Mouse (Mus musculus): ENCODE data around the gene Tmem132b. TPM values are rescaled to one million over a fixed set of nuclear protein-coding genes. Genes with fewer than 3 reads are reported as not detected.

Tmem132b gene
- polyA plus RNA-seq, 1 experiment = 0.06 TPM

DNA sequence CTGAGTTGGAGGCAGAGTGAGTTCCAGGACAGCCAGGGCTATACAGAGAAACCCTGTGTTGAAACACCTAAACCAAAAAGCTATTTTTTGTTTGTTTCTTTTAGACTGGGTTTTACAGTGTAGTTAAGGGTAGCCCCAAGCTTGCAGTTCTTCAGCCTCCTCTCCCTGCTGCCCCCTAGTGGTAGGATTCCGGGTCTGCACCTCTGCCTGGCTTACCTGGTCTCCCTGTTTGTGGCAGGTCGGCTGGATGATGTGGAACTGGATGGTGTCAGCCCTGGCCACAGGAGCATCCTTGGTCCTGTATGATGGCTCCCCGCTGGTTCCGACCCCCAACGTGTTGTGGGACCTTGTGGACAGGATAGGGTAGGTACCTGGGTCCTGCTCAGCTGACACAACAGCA lies 22.0 kb upstream of the Tmem132b start:
- peaks cover 72% of the 10 kb centered on the region for H3K36me3 ChIP-seq (ENCODE audit: control insufficient read depth, insufficient read depth, low read length)
- no peaks in the 10 kb centered on the region for H3K4me1 ChIP-seq (ENCODE audit: control insufficient read depth, insufficient read depth, insufficient read length, low read length)
- 54% methylated on average over 5 of the region's 5 CpGs for WGBS
- TF ChIP-seq POLR2A (IDR thresholded peaks at IDR 0.05; ENCODE audit: low read depth, low read length) (no peak), CTCF (IDR thresholded peaks at IDR 0.05; ENCODE audit: extremely low read depth, insufficient read length, insufficient replicate concordance, low read depth, low read length) (peak; percentile 94; the same call in 1 of the 2 replicates)
- H3K27ac ChIP-seq (ENCODE audit: insufficient read depth, low read depth, low read length) = no peak overlapping the region
- no peak overlapping the region for H3K4me3 ChIP-seq (ENCODE audit: low read depth, low read length)
- H3K27me3 ChIP-seq (ENCODE audit: control insufficient read depth, insufficient read depth, low read length) = no peaks in the 10 kb centered on the region

DNA sequence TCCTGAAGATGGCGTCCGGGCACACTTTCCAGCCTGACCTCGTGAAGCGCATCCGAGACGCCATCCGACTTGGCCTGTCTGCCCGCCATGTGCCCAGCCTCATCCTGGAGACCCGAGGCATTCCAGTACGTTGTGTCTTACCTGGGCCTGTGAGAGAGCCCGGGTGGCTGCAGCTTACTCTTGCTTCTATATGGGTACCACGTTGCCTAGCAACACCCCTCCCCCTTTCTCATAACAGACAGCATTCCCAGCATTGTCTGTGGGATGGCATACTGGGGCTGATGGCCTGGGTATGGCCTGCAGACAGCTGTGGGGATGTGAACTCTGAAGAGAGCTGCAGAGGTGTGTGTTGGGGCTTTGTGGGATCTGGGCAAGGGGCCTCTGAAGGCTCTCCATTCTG lies 16.6 kb upstream of the Tmem132b start:
- Histone ChIP-seq H3K4me3 (ENCODE audit: low read depth, low read length) (no peak overlapping the region), H3K27me3 (ENCODE audit: control insufficient read depth, insufficient read depth, low read length) (no peaks in the 10 kb centered on the region), H3K4me1 (ENCODE audit: control insufficient read depth, insufficient read depth, insufficient read length, low read length) (no peaks in the 10 kb centered on the region), H3K27ac (ENCODE audit: insufficient read depth, low read depth, low read length) (no peak overlapping the region), H3K36me3 (ENCODE audit: control insufficient read depth, insufficient read depth, low read length) (peaks cover 70% of the 10 kb centered on the region)
- whole genome bisulfite sequencing = 91% methylated on average over 12 of the region's 12 CpGs
- TF ChIP-seq CTCF (IDR thresholded peaks at IDR 0.05; ENCODE audit: extremely low read depth, insufficient read length, insufficient replicate concordance, low read depth, low read length) = no peak
- TF ChIP-seq POLR2A (IDR thresholded peaks at IDR 0.05; ENCODE audit: low read depth, low read length) = no peak

DNA sequence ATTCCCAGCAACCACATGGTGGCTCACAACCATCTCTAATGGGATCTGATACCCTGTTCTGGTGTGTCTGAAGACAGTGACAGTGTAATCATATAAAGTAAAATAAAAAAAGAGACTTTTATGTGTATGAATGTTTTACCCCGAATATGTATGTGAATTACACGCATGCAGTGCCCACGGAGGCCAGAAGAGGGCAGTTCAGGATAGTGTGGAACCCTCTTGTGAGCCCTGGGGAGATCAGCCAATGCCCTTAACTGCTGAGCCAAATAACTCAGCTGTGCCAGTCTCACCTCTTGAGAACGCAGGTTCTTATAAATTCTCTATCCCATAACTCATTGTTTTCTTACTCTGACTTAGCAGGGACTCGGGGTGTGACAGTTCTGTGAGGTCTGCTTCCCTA lies 12.9 kb upstream of the Tmem132b start:
- Histone ChIP-seq H3K27me3 (ENCODE audit: control insufficient read depth, insufficient read depth, low read length) (no peaks in the 10 kb centered on the region), H3K4me1 (ENCODE audit: control insufficient read depth, insufficient read depth, insufficient read length, low read length) (peaks cover 3% of the 10 kb centered on the region; the same call in 1 of the 2 replicates), H3K27ac (ENCODE audit: insufficient read depth, low read depth, low read length) (no peak overlapping the region), H3K36me3 (ENCODE audit: control insufficient read depth, insufficient read depth, low read length) (peaks cover 40% of the 10 kb centered on the region), H3K4me3 (ENCODE audit: low read depth, low read length) (no peak overlapping the region)
- TF ChIP-seq POLR2A (IDR thresholded peaks at IDR 0.05; ENCODE audit: low read depth, low read length) = no peak
- peak; percentile 50; the same call in 1 of the 2 replicates for TF ChIP-seq CTCF (IDR thresholded peaks at IDR 0.05; ENCODE audit: extremely low read depth, insufficient read length, insufficient replicate concordance, low read depth, low read length)
- 81% methylated on average over 5 of the region's 5 CpGs for WGBS

DNA sequence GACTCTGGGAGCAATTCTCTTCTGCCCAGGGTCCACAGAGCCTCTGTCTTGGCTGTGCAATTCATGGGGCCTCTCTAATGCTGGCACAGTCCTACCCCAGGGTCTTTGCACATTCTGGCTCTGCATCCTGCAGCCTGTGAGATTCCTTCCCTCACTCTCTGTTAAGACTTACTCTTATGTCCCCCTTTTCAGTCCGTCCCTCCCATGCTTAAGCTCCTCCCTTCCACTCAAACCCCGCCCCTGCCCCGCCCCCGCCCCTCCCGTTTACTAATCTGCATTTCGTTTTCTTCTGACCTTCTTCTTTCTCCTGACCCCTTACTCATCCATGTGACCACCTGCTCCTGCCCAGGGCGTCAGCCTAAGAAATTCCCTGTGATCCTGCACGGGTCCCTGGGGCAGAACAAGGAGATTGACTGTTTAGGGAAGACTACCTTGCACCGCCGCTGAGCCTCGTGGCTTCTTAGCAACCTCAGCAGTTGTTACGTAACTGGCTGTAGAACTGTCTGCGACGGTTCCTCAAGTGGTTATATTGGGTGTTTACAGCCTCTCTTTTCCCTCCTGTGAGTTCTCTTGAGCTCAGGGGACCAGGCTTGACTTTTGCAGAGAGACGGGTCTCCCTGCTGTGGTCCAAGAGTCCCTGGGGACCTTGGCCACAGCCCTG lies 10.5 kb upstream of the Tmem132b start:
- 20% methylated on average over 15 of the region's 15 CpGs for WGBS
- Histone ChIP-seq H3K4me1 (ENCODE audit: control insufficient read depth, insufficient read depth, insufficient read length, low read length) (peaks cover 3% of the 10 kb centered on the region; the same call in 1 of the 2 replicates), H3K4me3 (ENCODE audit: low read depth, low read length) (peak overlapping the region; percentile 29; the same call in 1 of the 2 replicates), H3K27ac (ENCODE audit: insufficient read depth, low read depth, low read length) (no peak overlapping the region), H3K36me3 (ENCODE audit: control insufficient read depth, insufficient read depth, low read length) (peaks cover 16% of the 10 kb centered on the region), H3K27me3 (ENCODE audit: control insufficient read depth, insufficient read depth, low read length) (no peaks in the 10 kb centered on the region)
- TF ChIP-seq CTCF (IDR thresholded peaks at IDR 0.05; ENCODE audit: extremely low read depth, insufficient read length, insufficient replicate concordance, low read depth, low read length) (no peak), POLR2A (IDR thresholded peaks at IDR 0.05; ENCODE audit: low read depth, low read length) (no peak)

DNA sequence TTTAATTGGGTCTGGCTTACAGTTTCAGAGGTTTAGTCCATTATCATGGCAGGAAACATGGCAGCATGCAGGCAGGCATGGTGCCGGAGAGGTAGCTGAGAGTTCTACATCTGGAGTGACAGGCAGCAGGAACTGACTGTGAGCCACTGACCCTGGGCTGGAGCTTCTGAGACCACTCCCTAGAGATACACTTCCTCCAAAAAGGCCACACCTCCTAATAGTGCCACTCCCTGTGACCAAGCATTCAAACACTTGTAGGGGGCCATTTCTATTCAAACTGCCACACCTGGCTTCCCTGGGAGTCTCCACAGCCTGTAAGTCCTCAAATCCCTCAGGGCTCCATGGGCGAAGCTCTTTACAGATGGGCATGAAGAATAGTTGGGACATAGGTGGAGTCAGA lies 8.2 kb upstream of the Tmem132b start:
- Histone ChIP-seq H3K36me3 (ENCODE audit: control insufficient read depth, insufficient read depth, low read length) (no peaks in the 10 kb centered on the region; the same call in 1 of the 2 replicates), H3K27me3 (ENCODE audit: control insufficient read depth, insufficient read depth, low read length) (no peaks in the 10 kb centered on the region), H3K4me3 (ENCODE audit: low read depth, low read length) (no peak overlapping the region), H3K27ac (ENCODE audit: insufficient read depth, low read depth, low read length) (no peak overlapping the region), H3K4me1 (ENCODE audit: control insufficient read depth, insufficient read depth, insufficient read length, low read length) (peaks cover 3% of the 10 kb centered on the region; the same call in 1 of the 2 replicates)
- TF ChIP-seq POLR2A (IDR thresholded peaks at IDR 0.05; ENCODE audit: low read depth, low read length) = no peak
- no peak for TF ChIP-seq CTCF (IDR thresholded peaks at IDR 0.05; ENCODE audit: extremely low read depth, insufficient read length, insufficient replicate concordance, low read depth, low read length)
- WGBS = 70% methylated on average over 2 of the region's 2 CpGs

DNA sequence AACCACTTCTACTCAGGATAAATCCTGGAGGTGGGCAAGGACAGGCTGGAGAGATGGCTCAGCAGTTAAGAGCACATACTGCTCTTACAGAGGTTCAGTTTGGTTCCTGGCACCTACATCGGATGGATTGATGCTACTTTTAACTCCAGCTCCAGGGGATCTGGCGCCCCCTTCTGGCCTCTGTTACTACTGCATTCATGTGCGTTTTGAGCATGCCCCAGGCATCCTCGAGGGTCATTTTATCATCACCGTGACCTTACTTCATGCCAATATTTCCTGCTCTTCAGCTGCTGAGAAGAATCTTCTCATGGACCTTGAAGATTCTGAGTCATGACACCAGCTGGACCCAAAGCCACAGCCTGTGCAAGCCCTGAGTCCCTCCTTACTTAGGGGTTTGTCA lies 6.1 kb upstream of the Tmem132b start:
- Histone ChIP-seq H3K4me3 (ENCODE audit: low read depth, low read length) (no peak overlapping the region), H3K27me3 (ENCODE audit: control insufficient read depth, insufficient read depth, low read length) (0 out of 2 replicates have a peak, but pooled peaks cover 2% of the 10 kb centered on the region), H3K36me3 (ENCODE audit: control insufficient read depth, insufficient read depth, low read length) (no peaks in the 10 kb centered on the region; the same call in 1 of the 2 replicates), H3K4me1 (ENCODE audit: control insufficient read depth, insufficient read depth, insufficient read length, low read length) (peaks cover 3% of the 10 kb centered on the region; the same call in 1 of the 2 replicates), H3K27ac (ENCODE audit: insufficient read depth, low read depth, low read length) (no peak overlapping the region)
- TF ChIP-seq CTCF (IDR thresholded peaks at IDR 0.05; ENCODE audit: extremely low read depth, insufficient read length, insufficient replicate concordance, low read depth, low read length) (peak; percentile 30; the same call in 1 of the 2 replicates), POLR2A (IDR thresholded peaks at IDR 0.05; ENCODE audit: low read depth, low read length) (no peak)
- 54% methylated on average over 5 of the region's 5 CpGs for WGBS

DNA sequence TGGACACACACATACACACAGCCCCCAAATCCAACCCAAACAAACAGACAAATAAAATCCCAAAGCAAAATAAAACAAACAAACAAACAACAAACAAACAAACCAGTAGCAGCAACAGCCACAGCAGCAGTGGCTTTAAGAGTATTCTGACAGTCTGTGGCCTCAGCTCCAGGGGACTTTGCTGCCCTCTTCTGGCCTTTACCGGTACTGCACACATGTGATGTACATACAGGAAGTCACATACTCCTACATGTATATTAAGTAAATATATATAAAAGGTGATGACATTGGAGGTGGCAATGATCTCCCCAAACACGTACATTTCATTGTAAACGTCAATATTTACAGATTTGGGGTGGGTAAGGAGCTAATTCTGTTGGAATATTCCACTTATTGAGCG lies 5.1 kb upstream of the Tmem132b start:
- 77% methylated on average over 4 of the region's 4 CpGs for WGBS
- TF ChIP-seq POLR2A (IDR thresholded peaks at IDR 0.05; ENCODE audit: low read depth, low read length) (no peak), CTCF (IDR thresholded peaks at IDR 0.05; ENCODE audit: extremely low read depth, insufficient read length, insufficient replicate concordance, low read depth, low read length) (peak; percentile 49; the same call in 1 of the 2 replicates)
- Histone ChIP-seq H3K4me1 (ENCODE audit: control insufficient read depth, insufficient read depth, insufficient read length, low read length) (peaks cover under 1% of the 10 kb centered on the region; the same call in 1 of the 2 replicates), H3K27ac (ENCODE audit: insufficient read depth, low read depth, low read length) (no peak overlapping the region), H3K4me3 (ENCODE audit: low read depth, low read length) (no peak overlapping the region), H3K27me3 (ENCODE audit: control insufficient read depth, insufficient read depth, low read length) (peaks cover 2% of the 10 kb centered on the region; the same call in 1 of the 2 replicates), H3K36me3 (ENCODE audit: control insufficient read depth, insufficient read depth, low read length) (no peaks in the 10 kb centered on the region; the same call in 1 of the 2 replicates)
